Mouse (Mus musculus) adrenal gland, postnatal 36 days (tissue): ENCODE data around the gene Tnfsf13. TPM values are rescaled to one million over a fixed set of nuclear protein-coding genes. Genes with fewer than 3 reads are reported as not detected.
"Not testable (repeated sequence)": the region's sequence is repeated elsewhere in the genome, so short reads cannot be mapped to it uniquely, and the experiment has no call there.

Experiments used
- DNase-seq, 2 experiments: peaks; one replicate each; pipeline ENCODE4 v3.0.0; 2021; ENCODE audit warnings: mixed read lengths in 1 of 2
- total RNA-seq, 2 experiments: library from RNA; stranded (reverse); gene quantifications; 2 replicates each; pipeline ENCODE4 v1.2.3; 2021

Gene Tnfsf13
- total RNA-seq, 2 experiments from 2014 or later: 1.7 to 2.5 TPM

DNA sequence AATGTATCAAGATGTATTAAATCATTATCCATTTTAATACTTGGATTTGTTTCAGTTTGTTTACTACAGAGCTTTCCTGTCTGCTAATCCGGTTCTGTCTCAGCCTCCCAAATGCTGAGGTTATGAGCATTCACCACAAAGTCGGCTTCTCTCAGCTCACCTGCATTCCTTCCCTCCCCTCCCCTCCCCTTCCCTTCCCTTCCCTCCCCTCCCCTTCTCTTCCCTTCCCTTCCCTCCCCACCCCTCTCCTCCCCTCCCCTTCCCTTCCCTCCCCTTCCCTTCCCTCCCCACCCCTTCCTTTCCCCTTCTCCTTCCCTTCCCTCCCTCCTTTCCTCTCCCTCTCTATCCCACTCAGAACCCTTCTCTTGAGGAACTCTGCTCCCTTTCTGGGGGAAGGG lies 19.0 kb upstream of the Tnfsf13 start:
- DNase-seq: no peak

DNA sequence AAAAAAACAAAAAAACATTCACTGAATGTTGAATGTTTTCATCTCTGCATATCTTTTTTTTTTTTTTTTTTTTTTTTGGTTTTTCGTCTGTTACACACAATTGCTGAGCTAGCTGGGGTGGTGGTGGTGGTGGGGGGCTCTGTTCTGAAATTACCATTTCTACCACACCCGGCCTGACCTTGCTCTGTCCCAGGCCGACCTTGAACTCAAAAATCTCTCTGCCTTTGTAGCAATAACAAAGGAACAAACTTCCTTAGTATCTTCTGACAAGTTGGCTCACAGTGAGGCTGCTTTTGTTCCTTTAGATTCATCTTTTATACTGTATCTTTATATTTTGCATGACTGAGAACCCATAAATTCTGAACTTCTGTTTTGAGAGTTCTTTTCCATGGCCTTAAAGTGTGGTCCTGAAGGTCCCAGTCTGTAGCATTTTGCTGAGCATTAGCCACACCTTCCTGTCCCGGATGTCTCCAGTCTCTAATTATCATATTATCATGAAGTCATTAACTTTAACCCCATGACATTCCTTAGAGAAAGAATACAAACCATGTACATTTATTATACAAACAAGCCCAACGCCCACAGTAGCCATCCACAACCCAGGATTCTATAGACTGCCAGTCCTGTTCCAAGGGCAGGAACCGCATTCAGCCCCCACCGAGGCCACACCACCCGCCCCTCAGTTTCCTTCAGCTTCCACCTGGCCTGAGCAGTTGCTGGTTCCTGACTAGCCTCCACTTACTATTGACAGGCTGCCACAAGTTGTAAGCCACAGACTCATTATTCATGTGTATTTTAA lies 18.4 kb upstream of the Tnfsf13 start:
- DNase-seq: no peak

GRCm38 (mm10) chr11:69703381-69703780 lies 17.8 kb upstream of the Tnfsf13 start:
- DNase-seq: not testable (repeated sequence)

- DNase-seq: not testable (repeated sequence)
Observed at GRCm38 (mm10) chr11:69702886-69703285, 17.3 kb upstream of the Tnfsf13 start.

GRCm38 (mm10) chr11:69699595-69699994 lies 14.0 kb upstream of the Tnfsf13 start:
- peak in 1 of 2 experiments; percentile 46 for DNase-seq

- no peak for DNase-seq
Observed at GRCm38 (mm10) chr11:69698574-69698973, 13.0 kb upstream of the Tnfsf13 start.

GRCm38 (mm10) chr11:69697396-69697795 lies 11.8 kb upstream of the Tnfsf13 start:
- DNase-seq: no peak

GRCm38 (mm10) chr11:69695361-69696181 lies 10.0 kb upstream of the Tnfsf13 start, which contains the start of the genes Tnfsf12 and Tnfsfm13:
TSS of gene Tnfsf12 (minus strand) at chr11:69695849.
TSS of gene Tnfsfm13 (minus strand) at chr11:69696098.
- DNase-seq: peak; percentile 81 to 88

DNA sequence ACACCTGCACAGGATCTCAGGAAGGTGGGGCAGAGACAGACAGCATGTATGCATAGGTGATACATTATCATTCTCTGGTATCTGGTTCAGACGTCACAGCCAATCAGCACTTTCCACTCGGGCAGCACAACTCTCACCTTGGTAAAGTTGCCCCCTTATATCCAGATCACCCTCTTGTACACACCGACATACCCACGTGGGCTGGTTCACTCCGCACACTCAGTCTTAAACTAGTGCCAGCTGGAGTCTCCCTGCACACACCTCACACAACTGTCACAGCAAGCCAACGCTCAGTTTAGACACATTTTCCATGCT lies 9.4 kb upstream of the Tnfsf13 start:
- no peak for DNase-seq

- DNase-seq: no peak
Observed at GRCm38 (mm10) chr11:69693421-69693965, 7.9 kb upstream of the Tnfsf13 start.

DNA sequence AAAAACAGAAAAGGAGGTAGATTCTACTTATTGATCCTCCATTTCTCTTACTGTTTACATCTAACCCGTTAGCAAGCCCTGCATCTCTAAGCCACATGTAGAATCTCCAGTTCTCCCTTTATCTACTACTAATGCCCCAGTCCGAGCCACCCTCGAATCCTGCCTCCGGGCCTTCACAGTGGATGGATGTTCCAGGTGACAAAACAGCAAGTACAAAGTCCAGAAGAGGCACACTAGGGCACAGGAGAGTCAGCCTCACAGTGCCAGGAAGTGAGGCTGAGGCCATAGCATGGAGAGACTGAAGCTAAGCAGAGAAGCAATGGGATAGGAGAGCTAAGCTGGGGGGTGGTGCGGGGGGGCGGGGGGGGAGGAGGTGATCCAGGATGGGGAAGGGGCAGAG lies 7.3 kb upstream of the Tnfsf13 start:
- no peak for DNase-seq

- no peak for DNase-seq
Observed at GRCm38 (mm10) chr11:69692196-69692811, 6.7 kb upstream of the Tnfsf13 start.

- no peak for DNase-seq
Observed at GRCm38 (mm10) chr11:69689891-69690290, 4.3 kb upstream of the Tnfsf13 start.

- no peak for DNase-seq
Observed at GRCm38 (mm10) chr11:69687061-69687460, 1.5 kb upstream of the Tnfsf13 start.

DNA sequence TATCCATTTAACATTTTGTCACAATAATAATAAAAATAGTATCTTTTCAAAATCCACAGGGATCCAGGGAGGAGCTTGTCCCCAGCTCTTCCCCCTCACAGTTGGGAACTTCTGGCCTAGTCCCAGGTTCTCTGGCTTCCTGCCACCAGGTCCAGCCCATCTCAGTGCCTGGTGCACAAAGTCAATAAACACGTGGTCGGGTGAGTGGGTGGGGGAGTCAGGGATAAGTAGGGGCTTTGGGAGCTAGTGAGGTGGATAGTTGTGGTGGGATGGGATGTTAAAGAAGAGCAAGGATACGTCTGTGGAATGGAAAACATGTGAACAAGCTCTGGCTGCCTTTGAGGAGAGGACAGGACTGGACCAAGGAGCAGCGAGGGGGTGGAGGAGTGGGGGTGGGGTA lies 793 bp upstream of the Tnfsf13 start:
- DNase-seq: peak; percentile 68 to 78

DNA sequence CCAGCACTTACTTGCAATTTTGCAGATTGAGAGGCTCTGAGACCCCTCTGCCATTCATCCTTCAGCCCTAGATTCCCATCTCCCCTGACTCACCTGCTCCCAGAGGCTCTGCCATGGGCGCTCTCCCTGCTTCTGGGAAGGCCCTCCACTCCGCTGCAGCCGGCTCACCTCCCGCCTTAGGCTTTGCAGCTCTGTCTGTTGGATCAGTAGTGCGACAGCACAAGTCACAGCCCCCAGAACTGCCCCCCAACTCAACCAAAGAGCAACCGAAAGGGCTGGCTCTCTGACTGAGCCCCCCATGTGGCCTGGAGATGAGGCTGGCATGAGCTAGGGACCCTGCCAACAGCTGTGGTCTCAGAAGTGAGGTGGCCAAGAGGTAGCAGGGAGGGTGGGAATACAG lies 648 bp downstream of the Tnfsf13 start:
- DNase-seq: no peak

DNA sequence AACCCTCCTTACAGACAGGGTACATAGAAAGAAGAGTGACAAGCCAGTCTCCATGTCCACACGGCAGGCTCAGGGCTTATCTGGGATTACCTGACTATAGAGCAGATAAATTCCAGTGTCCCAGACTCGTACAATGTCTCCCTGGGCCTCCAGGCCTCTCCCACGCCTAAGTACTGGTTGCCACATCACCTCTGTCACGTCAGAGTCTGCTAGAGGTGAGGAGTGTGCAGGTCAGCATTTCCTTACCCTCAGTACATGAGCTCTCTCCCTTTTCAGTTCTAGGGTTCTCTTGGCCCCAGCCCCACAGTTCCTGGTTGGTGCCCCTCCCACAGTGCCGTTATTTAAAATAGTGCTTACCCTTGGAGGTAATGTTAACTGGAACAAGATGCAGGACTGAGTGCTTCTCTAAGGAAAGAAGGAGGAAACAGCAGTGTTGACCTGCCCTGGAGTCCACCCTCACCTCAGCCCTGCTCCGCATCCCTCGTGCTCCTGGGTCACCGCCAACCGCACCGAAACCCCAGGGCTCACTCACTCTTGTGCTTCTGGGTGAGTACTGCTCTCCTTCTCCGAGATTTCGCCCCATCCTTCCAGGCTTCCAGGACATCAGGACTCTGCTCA lies 1.3 kb downstream of the Tnfsf13 start:
- DNase-seq: no peak

DNA sequence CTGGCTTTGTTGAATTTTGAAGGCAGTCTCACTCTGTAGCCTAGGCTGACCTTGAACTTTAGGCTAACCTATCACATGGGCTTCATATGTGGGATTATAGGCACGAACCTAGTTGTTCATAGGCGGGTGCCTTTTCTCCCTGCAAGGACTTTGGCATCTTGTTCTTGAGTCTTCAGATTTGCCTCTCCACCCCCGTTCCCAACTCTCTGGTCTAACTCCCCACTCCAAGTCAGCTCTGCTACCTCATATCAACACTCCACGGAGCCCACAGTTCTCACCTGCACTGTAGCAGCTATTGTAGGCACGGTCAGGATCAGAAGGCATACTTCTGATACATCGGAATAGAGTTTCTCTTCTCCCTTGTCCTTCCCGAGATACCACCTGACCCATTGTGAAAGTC lies 2.0 kb downstream of the Tnfsf13 start:
- no peak for DNase-seq

GRCm38 (mm10) chr11:69682840-69683533 lies 2.6 kb downstream of the Tnfsf13 start:
- DNase-seq: peak; percentile 90 to 93

- no peak for DNase-seq
Observed at GRCm38 (mm10) chr11:69682209-69682839, 3.3 kb downstream of the Tnfsf13 start.
